Mouse (Mus musculus): ENCODE measurements around the gene Lmntd1. TPM values are rescaled to one million over a fixed set of nuclear protein-coding genes. Genes with fewer than 3 reads are reported as not detected.

The Lmntd1 gene
- polyA plus RNA-seq (2014; fragmentation: Nextera tagmentation; extraction: Ambion mirVana), result 0.19 and 0.46 TPM in 2 replicates

DNA sequence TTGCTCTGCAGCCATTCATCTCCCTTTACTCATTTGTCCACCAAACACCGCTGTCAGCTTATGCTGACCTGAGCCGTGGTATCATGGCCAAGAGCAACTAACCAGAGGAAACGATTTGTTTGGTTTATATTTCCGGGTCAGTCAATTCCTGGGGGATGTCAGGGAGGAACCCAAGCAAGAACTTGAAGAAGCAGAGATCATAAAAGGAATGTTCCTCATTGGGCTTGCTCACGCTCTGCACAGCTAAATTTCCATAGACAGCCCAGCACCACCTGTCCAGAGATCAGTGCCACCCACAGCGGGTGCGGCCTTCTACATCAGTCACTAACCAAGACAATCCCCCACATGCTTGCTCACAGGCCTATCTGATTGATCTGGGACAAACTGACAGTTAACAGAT is at the start of gene Lmntd1:
TSS of gene Lmntd1 (minus strand) at position 101 of the 400 bp plus-strand sequence.
- Histone ChIP-seq H3K27ac (ENCODE audit: low read length) (no peak within 1 kb of the TSS), H3K4me2 (replicated peaks; ENCODE audit: low read depth, low read length) (no peak within 1 kb of the TSS), H3K9ac (replicated peaks; ENCODE audit: low read depth, low read length) (no peak within 1 kb of the TSS), H3K9me3 (ENCODE audit: control insufficient read depth, low read depth, low read length) (no peaks in the 10 kb centered on the region), H3K27me3 (ENCODE audit: control insufficient read depth, insufficient read depth, low read length) (no peaks in the 10 kb centered on the region), H3K4me1 (ENCODE audit: control insufficient read depth, insufficient read depth, low read length) (0 out of 2 replicates have a peak, but pooled peaks cover 3% of the 10 kb centered on the region), H3K36me3 (ENCODE audit: control insufficient read depth, insufficient read depth, low read length) (no peaks in the 10 kb centered on the region), H3K4me3 (ENCODE audit: low read depth, low read length) (no peak within 1 kb of the TSS)
- ATAC-seq (ENCODE audit: insufficient number of reproducible peaks, insufficient read depth, low FRiP score, low read depth), result no peak
- WGBS, result 58% methylated on average over 7 of the region's 7 CpGs

DNA sequence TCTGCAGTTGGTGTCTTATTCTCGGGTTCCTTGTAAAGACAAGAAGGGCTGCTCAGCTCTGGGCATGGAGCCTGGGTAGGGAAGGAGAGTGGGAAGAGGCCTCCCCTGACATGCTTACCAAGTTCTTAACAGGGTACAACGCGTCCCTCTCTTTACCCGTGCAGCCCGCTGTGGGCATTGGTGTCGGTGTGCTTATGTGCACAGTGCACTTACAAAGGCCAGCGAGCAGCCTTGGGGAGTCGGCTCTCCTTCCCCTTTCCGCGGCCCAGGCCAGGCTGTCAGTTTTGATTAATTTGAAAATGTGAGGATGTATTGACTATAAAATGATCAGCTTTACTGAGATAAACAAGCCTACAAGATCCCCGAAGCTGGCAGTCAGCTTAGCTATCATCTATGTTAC is 46.8 kb upstream of the Lmntd1 start:
- H3K4me2 ChIP-seq (replicated peaks; ENCODE audit: low read depth, low read length), result no peak overlapping the region
- no peaks in the 10 kb centered on the region for H3K4me1 ChIP-seq (ENCODE audit: control insufficient read depth, insufficient read depth, low read length)
- no peak overlapping the region for H3K4me3 ChIP-seq (ENCODE audit: low read depth, low read length)
- ATAC-seq (ENCODE audit: insufficient number of reproducible peaks, insufficient read depth, low FRiP score, low read depth), result no peak
- H3K9me3 ChIP-seq (ENCODE audit: control insufficient read depth, low read depth, low read length), result 0 out of 2 replicates have a peak, but pooled peaks cover 3% of the 10 kb centered on the region
- 55% methylated on average over 11 of the region's 11 CpGs for WGBS
- H3K9ac ChIP-seq (replicated peaks; ENCODE audit: low read depth, low read length), result no peak overlapping the region
- no peak overlapping the region for H3K27ac ChIP-seq (ENCODE audit: low read length)
- H3K27me3 ChIP-seq (ENCODE audit: control insufficient read depth, insufficient read depth, low read length), result no peaks in the 10 kb centered on the region
- no peaks in the 10 kb centered on the region for H3K36me3 ChIP-seq (ENCODE audit: control insufficient read depth, insufficient read depth, low read length)

DNA sequence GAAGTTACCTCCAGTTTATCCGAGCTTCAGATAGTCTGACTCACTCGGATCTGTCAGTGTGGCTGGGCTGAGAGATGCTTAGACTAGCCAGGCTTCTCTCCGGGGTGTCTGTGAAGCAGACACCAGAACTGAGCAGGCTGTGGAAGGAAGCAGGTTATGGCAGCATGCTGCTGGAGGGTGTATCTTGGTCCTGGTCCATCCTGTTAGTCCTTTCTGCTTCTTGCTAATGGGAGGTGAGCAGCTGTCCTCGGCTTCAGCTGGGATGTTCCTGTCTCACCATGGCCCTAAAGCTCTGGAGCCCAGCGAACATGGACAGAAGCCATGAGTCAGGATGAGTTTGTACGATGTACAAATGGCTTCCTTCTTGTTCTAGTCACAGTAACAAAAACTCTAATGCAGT is 45.0 kb upstream of the Lmntd1 start:
- H3K4me2 ChIP-seq (replicated peaks; ENCODE audit: low read depth, low read length), result no peak overlapping the region
- WGBS, result 72% methylated on average over 6 of the region's 6 CpGs
- no peaks in the 10 kb centered on the region for H3K9me3 ChIP-seq (ENCODE audit: control insufficient read depth, low read depth, low read length)
- no peaks in the 10 kb centered on the region for H3K36me3 ChIP-seq (ENCODE audit: control insufficient read depth, insufficient read depth, low read length)
- H3K27ac ChIP-seq (ENCODE audit: low read length), result no peak overlapping the region
- no peak overlapping the region for H3K4me3 ChIP-seq (ENCODE audit: low read depth, low read length)
- no peaks in the 10 kb centered on the region for H3K27me3 ChIP-seq (ENCODE audit: control insufficient read depth, insufficient read depth, low read length)
- no peak overlapping the region for H3K9ac ChIP-seq (replicated peaks; ENCODE audit: low read depth, low read length)
- ATAC-seq (ENCODE audit: insufficient number of reproducible peaks, insufficient read depth, low FRiP score, low read depth), result no peak
- H3K4me1 ChIP-seq (ENCODE audit: control insufficient read depth, insufficient read depth, low read length), result no peaks in the 10 kb centered on the region

DNA sequence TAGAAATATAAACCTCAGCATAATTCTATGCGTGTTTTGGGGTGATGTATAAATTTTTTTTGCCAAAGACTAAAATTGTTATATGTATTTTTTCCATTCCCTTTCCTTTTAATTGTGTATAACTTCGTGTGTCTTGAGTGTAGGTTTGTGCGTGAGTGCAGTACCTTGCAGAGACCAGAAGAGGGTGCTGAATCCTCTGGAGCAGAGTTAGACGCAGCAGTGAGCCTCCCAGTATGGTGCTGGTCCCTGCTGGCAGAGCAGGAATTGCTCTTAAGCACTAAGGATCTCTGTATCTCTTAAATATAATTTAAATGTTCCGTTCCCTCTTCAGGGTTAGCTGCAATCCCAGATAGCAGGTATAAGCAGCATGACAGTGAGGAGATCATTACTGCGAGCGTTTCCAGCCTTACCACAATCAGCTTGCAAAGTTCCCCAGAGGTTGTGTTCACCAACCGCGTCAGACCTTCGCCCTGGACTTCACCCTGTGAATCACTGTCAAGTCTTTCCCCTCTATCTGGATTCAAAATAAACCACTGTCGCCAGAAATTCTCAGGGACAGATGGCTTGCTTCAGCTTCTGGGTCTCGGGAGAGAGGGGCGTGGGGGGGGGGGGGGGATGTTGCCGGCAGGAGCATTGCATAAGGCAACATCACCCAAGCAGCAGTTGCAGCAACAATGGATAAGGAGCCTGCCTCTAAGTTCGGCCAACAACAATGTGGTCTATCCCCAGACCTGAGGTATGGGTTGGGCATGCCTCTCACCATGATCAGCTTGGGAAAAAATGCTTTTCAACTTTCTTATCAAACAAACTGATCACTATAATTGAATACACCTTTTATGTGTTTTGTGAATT is 42.8 kb upstream of the Lmntd1 start:
- H3K4me1 ChIP-seq (ENCODE audit: control insufficient read depth, insufficient read depth, low read length), result no peaks in the 10 kb centered on the region
- H3K36me3 ChIP-seq (ENCODE audit: control insufficient read depth, insufficient read depth, low read length), result no peaks in the 10 kb centered on the region
- no peak overlapping the region for H3K4me3 ChIP-seq (ENCODE audit: low read depth, low read length)
- no peak overlapping the region for H3K4me2 ChIP-seq (replicated peaks; ENCODE audit: low read depth, low read length)
- WGBS, result 66% methylated on average over 15 of the region's 15 CpGs
- no peaks in the 10 kb centered on the region for H3K27me3 ChIP-seq (ENCODE audit: control insufficient read depth, insufficient read depth, low read length)
- H3K9ac ChIP-seq (replicated peaks; ENCODE audit: low read depth, low read length), result no peak overlapping the region
- H3K27ac ChIP-seq (ENCODE audit: low read length), result no peak overlapping the region
- H3K9me3 ChIP-seq (ENCODE audit: control insufficient read depth, low read depth, low read length), result no peaks in the 10 kb centered on the region
- ATAC-seq (ENCODE audit: insufficient number of reproducible peaks, insufficient read depth, low FRiP score, low read depth), result no peak

DNA sequence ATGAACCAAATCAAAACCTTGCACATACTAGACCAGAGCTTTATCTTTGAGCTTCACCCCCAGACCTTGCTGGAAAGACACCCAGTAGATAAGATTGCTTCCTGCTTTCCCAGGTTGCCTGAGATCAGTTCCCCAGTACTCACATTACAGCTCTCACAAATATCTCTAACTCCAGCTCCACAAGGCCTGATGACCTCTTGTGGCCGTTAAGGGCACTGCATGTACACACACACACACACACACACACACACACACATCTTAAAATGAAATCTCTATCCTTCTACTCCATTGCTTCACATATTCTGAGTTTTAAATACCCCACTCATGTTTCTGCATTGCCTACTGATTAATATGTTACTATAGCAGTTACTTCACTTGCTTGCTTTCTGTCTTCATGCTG is 41.6 kb upstream of the Lmntd1 start:
- Histone ChIP-seq H3K36me3 (ENCODE audit: control insufficient read depth, insufficient read depth, low read length) (no peaks in the 10 kb centered on the region), H3K9me3 (ENCODE audit: control insufficient read depth, low read depth, low read length) (no peaks in the 10 kb centered on the region), H3K4me2 (replicated peaks; ENCODE audit: low read depth, low read length) (no peak overlapping the region), H3K4me3 (ENCODE audit: low read depth, low read length) (no peak overlapping the region), H3K27me3 (ENCODE audit: control insufficient read depth, insufficient read depth, low read length) (no peaks in the 10 kb centered on the region), H3K4me1 (ENCODE audit: control insufficient read depth, insufficient read depth, low read length) (no peaks in the 10 kb centered on the region), H3K27ac (ENCODE audit: low read length) (no peak overlapping the region), H3K9ac (replicated peaks; ENCODE audit: low read depth, low read length) (no peak overlapping the region)
- ATAC-seq (ENCODE audit: insufficient number of reproducible peaks, insufficient read depth, low FRiP score, low read depth), result no peak
- 86% methylated on average over 1 of the region's 1 CpGs for WGBS

DNA sequence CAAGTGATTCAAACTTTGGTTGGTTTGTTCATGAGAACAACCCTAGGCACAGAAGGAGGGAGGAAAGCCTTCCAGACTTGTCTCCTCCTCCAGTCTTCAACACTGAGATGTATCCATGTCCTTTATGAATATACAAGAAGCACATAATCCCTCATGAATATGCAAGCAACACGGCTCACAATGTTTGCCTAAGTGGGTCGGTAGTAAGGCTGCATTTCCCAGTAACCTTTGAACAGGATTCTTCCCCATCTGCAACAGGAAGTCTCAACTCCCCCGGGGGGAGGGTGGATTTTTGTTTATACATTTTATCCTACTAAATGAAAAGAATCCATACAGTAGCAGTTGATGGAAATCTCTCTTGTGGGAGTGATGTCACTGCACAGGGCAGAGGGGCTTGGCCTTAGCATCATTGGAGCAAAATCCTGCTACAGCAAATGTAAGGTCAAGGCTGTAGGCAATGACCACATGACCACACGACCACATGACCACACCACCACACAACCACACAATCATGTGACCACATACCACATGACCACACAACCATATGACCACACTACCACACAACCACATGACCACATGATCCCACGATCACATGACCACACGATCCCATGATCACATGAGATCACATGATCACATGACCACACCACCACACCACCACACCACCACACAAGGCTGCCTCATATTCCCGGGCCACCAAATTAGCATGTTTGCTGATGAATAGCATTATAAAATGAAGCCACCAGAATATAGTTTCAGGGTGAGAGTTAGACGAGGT is 40.1 kb upstream of the Lmntd1 start:
- Histone ChIP-seq H3K4me3 (ENCODE audit: low read depth, low read length) (no peak overlapping the region), H3K36me3 (ENCODE audit: control insufficient read depth, insufficient read depth, low read length) (no peaks in the 10 kb centered on the region), H3K4me2 (replicated peaks; ENCODE audit: low read depth, low read length) (no peak overlapping the region), H3K27ac (ENCODE audit: low read length) (no peak overlapping the region), H3K27me3 (ENCODE audit: control insufficient read depth, insufficient read depth, low read length) (no peaks in the 10 kb centered on the region), H3K4me1 (ENCODE audit: control insufficient read depth, insufficient read depth, low read length) (no peaks in the 10 kb centered on the region), H3K9me3 (ENCODE audit: control insufficient read depth, low read depth, low read length) (no peaks in the 10 kb centered on the region), H3K9ac (replicated peaks; ENCODE audit: low read depth, low read length) (no peak overlapping the region)
- ATAC-seq (ENCODE audit: insufficient number of reproducible peaks, insufficient read depth, low FRiP score, low read depth), result no peak
- 69% methylated on average over 8 of the region's 8 CpGs for WGBS

DNA sequence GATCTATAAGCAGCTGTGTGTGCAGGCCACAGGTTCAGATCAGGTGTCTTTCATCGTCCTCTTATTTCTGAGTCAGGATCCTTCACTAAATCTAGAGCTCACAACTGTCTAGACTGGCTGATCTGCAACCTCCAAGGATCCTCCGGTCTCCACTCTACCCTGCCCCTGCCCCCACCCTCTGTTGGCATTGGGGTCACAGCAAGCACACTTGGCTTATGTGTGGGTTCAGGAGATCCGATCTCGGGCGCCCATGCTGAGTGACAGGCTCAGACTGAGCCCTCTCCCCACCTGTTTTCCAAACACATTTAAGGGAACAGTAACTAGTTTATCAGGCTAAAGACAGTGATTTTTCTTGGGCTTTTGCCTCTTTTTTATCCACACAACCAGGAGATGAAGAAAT is 39.5 kb upstream of the Lmntd1 start:
- Histone ChIP-seq H3K27me3 (ENCODE audit: control insufficient read depth, insufficient read depth, low read length) (no peaks in the 10 kb centered on the region), H3K4me3 (ENCODE audit: low read depth, low read length) (no peak overlapping the region), H3K4me2 (replicated peaks; ENCODE audit: low read depth, low read length) (no peak overlapping the region), H3K27ac (ENCODE audit: low read length) (no peak overlapping the region), H3K4me1 (ENCODE audit: control insufficient read depth, insufficient read depth, low read length) (no peaks in the 10 kb centered on the region), H3K9ac (replicated peaks; ENCODE audit: low read depth, low read length) (no peak overlapping the region), H3K36me3 (ENCODE audit: control insufficient read depth, insufficient read depth, low read length) (no peaks in the 10 kb centered on the region), H3K9me3 (ENCODE audit: control insufficient read depth, low read depth, low read length) (no peaks in the 10 kb centered on the region)
- WGBS, result 68% methylated on average over 5 of the region's 5 CpGs
- ATAC-seq (ENCODE audit: insufficient number of reproducible peaks, insufficient read depth, low FRiP score, low read depth), result no peak

DNA sequence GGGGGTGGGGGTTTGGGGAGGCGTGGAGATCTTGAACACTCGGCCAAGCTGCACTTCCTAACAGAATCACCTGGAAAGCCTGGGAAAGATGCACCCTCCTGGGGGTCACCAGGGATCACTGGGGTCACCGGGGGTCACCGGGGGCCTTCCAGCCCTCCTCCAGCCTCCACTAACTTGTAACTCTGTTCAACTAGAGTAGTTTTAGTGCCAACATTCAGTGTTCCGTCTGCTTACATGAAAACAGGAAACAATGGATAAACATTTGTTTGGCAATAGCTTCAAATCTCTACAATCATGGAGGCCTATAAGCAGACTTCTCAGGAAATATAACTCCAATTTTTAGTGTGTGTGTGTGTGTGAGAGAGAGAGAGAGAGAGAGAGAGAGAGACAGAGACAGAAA is 38.9 kb upstream of the Lmntd1 start:
- Histone ChIP-seq H3K4me1 (ENCODE audit: control insufficient read depth, insufficient read depth, low read length) (no peaks in the 10 kb centered on the region), H3K4me2 (replicated peaks; ENCODE audit: low read depth, low read length) (no peak overlapping the region), H3K36me3 (ENCODE audit: control insufficient read depth, insufficient read depth, low read length) (no peaks in the 10 kb centered on the region), H3K4me3 (ENCODE audit: low read depth, low read length) (no peak overlapping the region), H3K9me3 (ENCODE audit: control insufficient read depth, low read depth, low read length) (no peaks in the 10 kb centered on the region), H3K9ac (replicated peaks; ENCODE audit: low read depth, low read length) (no peak overlapping the region), H3K27ac (ENCODE audit: low read length) (no peak overlapping the region), H3K27me3 (ENCODE audit: control insufficient read depth, insufficient read depth, low read length) (no peaks in the 10 kb centered on the region)
- no peak for ATAC-seq (ENCODE audit: insufficient number of reproducible peaks, insufficient read depth, low FRiP score, low read depth)
- 83% methylated on average over 5 of the region's 5 CpGs for WGBS
